Mouse (Mus musculus) gastrocnemius, postnatal 4 days (tissue): ENCODE measurements around the gene Klk9. TPM values are rescaled to one million over a fixed set of nuclear protein-coding genes. Genes with fewer than 3 reads are reported as not detected.

Source experiments
- DNase-seq, 2 experiments: peaks; one replicate each; pipeline ENCODE4 v3.0.0; 2021 to 2022; ENCODE audit warnings: low spot score in 2 of 2, mixed read lengths in 2 of 2
- total RNA-seq, 2 experiments: library from RNA; stranded (reverse); gene quantifications; 2 replicates each; pipeline ENCODE4 v1.2.3; 2021

The Klk9 gene
- total RNA-seq, 2 experiments from 2014 or later, result not detected

- no peak for DNase-seq
Measured at GRCm38 (mm10) chr7:43788096-43788495, 3.6 kb upstream of the Klk9 start.

- DNase-seq, result no peak
Measured at GRCm38 (mm10) chr7:43789295-43789694, 2.4 kb upstream of the Klk9 start.

GRCm38 (mm10) chr7:43796355-43796754, 4.7 kb downstream of the Klk9 start:
- no peak for DNase-seq

DNA sequence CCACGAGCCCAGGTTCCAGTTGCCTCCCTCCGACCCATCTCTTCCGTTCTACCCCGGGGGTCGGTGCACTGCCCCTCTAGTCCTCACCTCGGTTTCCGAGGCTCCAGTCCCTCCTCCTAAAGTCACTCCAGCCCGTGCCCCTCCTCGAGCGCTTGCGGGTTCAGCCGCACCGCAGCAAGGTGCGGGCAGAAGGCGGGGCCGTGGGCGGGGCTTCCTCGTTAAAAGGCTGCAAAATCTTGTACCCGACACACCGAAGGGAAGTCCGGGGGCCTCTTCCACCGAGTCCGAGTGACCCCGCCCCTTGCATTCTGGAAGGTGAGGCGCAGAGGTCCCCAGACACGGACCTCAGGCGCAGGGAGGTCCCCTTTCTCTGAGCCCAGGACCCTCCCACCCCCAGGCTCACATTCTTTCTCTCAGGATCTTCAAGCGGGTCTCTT, 5.7 kb downstream of the Klk9 start, which contains the start of gene Klk8:
Gene Klk8, plus strand, starts transcription at position 245 of the 437 bp plus-strand sequence.
- DNase-seq, result no peak

DNA sequence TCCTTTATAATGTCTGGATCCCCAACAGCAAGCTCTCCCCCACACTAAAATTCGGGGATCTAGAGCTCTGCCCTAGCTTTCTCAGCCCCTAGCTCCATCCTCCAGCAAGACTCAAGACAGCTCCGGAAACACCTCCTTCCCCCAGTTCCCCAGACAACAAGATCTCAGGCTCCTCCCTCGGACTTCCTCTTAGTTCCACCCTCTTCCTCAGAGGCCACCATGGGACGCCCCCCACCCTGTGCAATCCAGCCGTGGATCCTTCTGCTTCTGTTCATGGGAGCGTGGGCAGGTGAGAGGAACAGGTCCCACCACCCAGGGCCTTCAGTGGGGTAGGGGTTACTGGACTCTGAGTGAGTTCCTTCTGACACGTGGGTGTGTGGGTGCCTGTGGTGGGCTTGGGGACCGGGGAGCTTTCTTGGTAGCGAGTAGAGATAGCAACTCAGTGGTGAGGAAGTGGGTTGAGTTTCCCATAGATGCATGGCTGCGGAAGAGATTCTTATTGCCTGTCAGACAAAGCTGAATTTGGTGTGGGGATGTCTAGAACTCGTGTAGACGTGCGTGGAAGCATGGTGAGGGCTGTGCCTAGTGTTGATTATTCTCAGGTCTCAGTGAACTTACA, 6.3 kb downstream of the Klk9 start:
- DNase-seq, result no peak

GRCm38 (mm10) chr7:43799876-43800275, 8.2 kb downstream of the Klk9 start:
- no peak for DNase-seq

DNA sequence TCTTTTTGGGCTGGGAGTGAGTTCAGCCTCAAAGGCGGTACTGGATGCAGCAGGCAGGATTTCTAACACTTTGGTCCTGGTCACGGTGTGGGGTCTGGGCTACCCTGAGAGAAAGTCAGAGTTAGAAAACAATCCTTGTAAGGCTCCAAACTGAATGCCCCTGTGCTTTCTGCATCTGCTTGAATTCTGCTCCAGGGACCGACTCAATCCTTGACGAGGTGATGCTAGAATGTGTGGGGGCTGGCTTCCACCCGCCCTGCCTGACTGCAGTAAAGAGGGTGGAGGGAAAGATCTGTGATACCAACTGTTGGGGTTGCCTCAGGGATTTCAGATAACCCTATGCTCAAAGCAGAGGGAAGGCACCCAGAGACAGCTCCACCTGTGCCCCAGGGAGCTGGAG, 19.3 kb downstream of the Klk9 start, which contains the start of gene Klk7:
Gene Klk7, plus strand, starts transcription at position 301 of the 400 bp plus-strand sequence.
- no peak for DNase-seq

DNA sequence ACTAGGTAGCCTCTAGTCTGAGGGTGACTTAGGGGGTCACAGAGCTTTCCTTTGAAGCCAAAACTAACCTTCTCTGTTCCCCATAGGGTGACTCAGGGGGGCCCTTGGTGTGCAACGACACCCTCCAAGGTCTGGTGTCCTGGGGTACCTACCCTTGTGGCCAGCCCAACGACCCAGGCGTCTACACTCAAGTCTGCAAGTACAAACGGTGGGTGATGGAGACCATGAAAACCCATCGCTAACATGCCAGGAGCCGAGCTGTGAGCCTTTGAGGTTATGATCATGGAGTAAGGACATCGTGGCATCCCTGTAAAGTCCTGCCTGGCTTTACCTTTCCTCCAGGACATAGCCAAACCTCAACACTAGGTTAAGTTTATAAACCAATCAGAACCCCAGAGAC, 23.5 kb downstream of the Klk9 start:
- DNase-seq, result no peak

GRCm38 (mm10) chr7:43816746-43817145, 25.1 kb downstream of the Klk9 start:
- no peak for DNase-seq

GRCm38 (mm10) chr7:43821581-43821980, 29.9 kb downstream of the Klk9 start:
- no peak for DNase-seq

GRCm38 (mm10) chr7:43824199-43824598, 32.5 kb downstream of the Klk9 start, which contains the start of gene Klk6:
Gene Klk6, plus strand, starts transcription at chr7:43824499.
- DNase-seq, result no peak

DNA sequence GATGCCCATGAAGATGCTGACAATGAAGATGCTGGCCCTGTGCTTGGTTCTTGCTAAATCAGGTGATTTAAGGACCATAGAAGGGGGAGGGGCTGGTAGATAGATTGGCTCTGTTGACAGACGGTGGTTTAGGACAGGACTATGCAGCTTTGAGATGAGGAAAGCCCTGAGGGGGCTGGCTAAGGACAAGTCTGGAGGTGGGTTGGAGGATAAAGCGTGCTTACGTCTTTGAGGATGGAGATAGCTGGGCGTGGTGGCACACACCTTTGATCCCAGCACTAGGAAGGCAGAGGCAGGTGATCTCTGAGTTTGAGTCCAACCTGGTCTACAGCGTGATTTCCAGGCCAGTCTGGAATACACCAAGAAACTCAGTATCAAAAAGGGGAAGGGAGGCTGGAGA, 34.4 kb downstream of the Klk9 start:
- DNase-seq, result no peak

DNA sequence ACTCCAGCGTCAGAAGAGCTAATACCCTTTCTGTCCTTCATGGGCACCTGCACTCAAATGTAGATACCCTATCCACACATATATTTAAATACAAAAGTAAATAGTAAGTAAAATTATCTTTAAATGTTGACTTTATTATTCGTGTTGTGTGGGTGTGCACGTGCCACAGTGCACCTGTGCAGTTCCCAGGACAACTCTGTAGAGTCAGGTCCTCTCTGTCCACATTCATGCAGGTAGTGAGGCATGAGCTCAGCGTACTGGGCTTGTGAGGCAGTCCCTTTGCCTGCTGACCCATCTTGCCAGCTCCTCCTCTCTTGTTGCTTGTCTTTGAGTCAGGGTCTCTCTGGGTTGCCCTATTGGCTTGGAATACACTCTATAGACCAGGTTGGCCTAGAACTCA, 36.0 kb downstream of the Klk9 start:
- no peak for DNase-seq

DNA sequence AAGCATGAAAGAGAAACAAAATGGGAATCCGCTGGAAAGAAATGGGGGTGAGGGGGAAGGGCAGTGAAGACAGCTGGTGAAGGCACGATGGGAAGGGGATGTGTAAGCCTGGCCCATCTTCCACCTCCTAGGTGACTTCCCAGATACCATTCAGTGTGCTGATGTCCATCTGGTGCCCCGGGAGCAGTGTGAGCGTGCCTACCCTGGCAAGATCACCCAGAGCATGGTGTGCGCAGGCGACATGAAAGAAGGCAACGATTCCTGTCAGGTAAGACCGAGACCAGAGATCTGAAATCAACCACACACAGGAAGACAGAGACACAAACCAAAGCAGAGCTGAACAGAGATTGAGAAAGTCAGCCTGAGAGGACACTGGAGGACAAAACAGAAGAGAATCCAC, 37.3 kb downstream of the Klk9 start:
- no peak for DNase-seq

- no peak for DNase-seq
Measured at GRCm38 (mm10) chr7:43841701-43842100, 50.0 kb downstream of the Klk9 start, which contains the start of gene Klk5. Gene Klk5, plus strand, starts transcription at chr7:43841971.

- no peak for DNase-seq
Measured at GRCm38 (mm10) chr7:43843801-43844200, 52.1 kb downstream of the Klk9 start.

Other genes starting within 250 kb of the Klk9 start
- gene Cd33, start 247.5 kb upstream of the Klk9 start, total RNA-seq, result 1 to 10 TPM; 4.4 to 5.5 TPM
- gene Zfp658, start 229.6 kb upstream of the Klk9 start, total RNA-seq, result 1 to 10 TPM; 2.2 to 2.3 TPM
- 10 to 100 TPM in 1 of 2 experiments, 1 to 10 TPM in 1; 7.8 to 11.8 TPM for gene Zfp719, start 212.3 kb upstream of the Klk9 start, total RNA-seq
- not detected for gene Zfp819, start 184.7 kb upstream of the Klk9 start, total RNA-seq
- gene Ceacam18, start 157.2 kb upstream of the Klk9 start, total RNA-seq, result not detected
- 1 to 10 TPM in 1 of 2 experiments, under 1 TPM in 1; 0.91 to 1.1 TPM for gene Siglece, start 131.7 kb upstream of the Klk9 start, total RNA-seq
- gene Ctu1, start 119.9 kb upstream of the Klk9 start, total RNA-seq, result 1 to 10 TPM; 4.9 to 5.4 TPM
- gene Klk14, start 101.5 kb upstream of the Klk9 start, total RNA-seq, result not detected
- gene Klk13, start 79.3 kb upstream of the Klk9 start, total RNA-seq, result not detected
- not detected for gene Klk12, start 23.0 kb upstream of the Klk9 start, total RNA-seq
- not detected for gene Klk11, start 17.3 kb upstream of the Klk9 start, total RNA-seq
- under 1 TPM in 1 of 2 experiments, not detected in 1; 0.18 TPM for gene Klk10, start 10.9 kb upstream of the Klk9 start, total RNA-seq
- 1 to 10 TPM; 2.5 to 3.5 TPM for gene Klk8, start 5.7 kb downstream of the Klk9 start, total RNA-seq
- gene Klk7, start 19.4 kb downstream of the Klk9 start, total RNA-seq, result not detected
- gene Klk6, start 32.6 kb downstream of the Klk9 start, total RNA-seq, result not detected
- not detected for gene Klk5, start 50.1 kb downstream of the Klk9 start, total RNA-seq
- under 1 TPM in 1 of 2 experiments, not detected in 1; 0.21 TPM for gene Klk4, start 89.3 kb downstream of the Klk9 start, total RNA-seq
- not detected for gene Klk15, start 141.8 kb downstream of the Klk9 start, total RNA-seq
- gene Klk1b8, start 158.8 kb downstream of the Klk9 start, total RNA-seq, result not detected
- not detected for gene Klk1b1, start 174.9 kb downstream of the Klk9 start, total RNA-seq
- gene Klk1b9, start 184.2 kb downstream of the Klk9 start, total RNA-seq, result not detected
- gene Klk1b11, start 204.0 kb downstream of the Klk9 start, total RNA-seq, result not detected
- under 1 TPM; 0.39 to 0.62 TPM for gene Klk1b26, start 220.3 kb downstream of the Klk9 start, total RNA-seq